Mouse (Mus musculus): Measurements from ENCODE around the gene Fsd1.

DNA sequence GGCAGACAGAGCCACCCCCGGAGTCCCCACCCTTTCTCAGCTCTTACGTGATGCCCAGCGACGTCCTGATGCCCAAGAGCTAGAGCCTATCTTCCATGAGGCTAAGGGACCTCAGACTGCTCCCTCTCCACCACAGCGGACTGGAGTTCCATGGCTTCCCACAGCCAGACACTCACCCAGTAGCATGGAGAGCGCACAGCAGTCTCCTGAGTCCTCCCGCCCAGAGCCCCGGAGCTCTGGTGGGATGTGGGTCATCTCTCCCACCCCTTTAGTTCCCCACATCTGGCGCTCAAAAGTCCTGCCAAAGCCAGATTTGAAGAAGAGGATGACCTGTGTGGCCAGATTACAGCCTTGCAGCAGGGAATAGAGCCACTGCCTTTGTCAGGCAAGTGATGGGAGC is 35.7 kb upstream of the Fsd1 start:
- no peak for TF ChIP-seq CTCF (IDR thresholded peaks at IDR 0.05)
- TF ChIP-seq EP300 (IDR thresholded peaks at IDR 0.05; ENCODE audit: insufficient read depth, low read depth, low read length): no peak
- no peak for TF ChIP-seq POLR2A (IDR thresholded peaks at IDR 0.05; ENCODE audit: insufficient read depth, low read depth, low read length)

All from heart, adult 2 months (tissue).